Comparison of ENCODE assay signal across 9 mouse cellular contexts in the genomic region with DNA sequence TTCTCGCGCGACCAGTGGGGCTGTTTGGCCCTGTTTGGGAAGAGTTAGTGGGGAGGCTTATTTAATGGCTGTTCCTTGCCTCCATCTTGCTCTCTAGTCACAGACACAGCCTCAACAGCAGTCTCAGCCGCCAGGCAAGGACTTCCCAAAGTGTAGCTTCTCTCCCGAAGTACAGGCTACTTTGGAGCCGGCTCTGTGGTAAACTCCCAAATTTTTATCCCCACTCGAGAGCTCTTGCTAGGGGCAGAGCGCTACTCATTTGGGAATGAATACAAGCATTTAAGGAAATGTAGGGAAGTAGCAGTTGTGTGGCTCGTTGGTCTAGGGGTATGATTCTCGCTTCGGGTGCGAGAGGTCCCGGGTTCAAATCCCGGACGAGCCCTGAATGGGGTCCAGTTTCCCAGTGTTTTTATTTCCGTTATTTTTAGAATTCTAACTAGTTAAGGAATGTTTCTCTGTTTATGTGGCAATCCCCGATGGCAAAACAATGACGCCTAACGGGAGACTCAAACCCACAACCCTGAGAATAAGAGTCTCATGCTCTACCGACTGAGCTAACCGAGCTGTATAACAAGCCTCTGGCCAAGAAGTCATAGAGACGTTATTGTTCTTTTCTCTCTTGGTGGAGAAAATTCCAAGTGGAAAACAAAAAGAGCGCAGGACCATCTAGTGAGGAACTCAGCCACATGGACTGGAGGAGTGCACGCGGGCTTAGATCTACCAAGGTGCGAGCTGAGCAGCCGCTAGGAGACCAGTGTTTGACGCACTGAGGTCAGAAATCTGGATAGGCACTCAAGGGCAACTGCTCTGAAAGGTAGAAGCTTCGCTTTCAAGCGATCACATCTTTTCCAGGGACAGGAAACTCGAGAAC. TPM values are rescaled to one million over a fixed set of nuclear protein-coding genes. Genes with fewer than 3 reads are reported as not detected.
DNase-seq lines count a peak whose midpoint lies in the region; ATAC-seq and TF ChIP-seq lines count a peak whose summit lies in the region.
"Had no signal": no experiment of that assay in that cellular context is flagged by ENCODE, and none has a peak within 500 bp of the region (broad histone marks: within the 10 kb centered on the region; RNA-seq: fewer than 3 reads in every experiment).

No protein-coding gene starts in this region.

- 15% methylated on average over 31 of the region's 31 CpGs for WGBS in kidney, embryonic 14.5 days
- WGBS in forebrain, embryonic 12.5 days: 11% methylated on average over 31 of the region's 31 CpGs
- WGBS in limb, embryonic 14.5 days: 14% methylated on average over 31 of the region's 31 CpGs
- 23% methylated on average over 31 of the region's 31 CpGs for WGBS in stomach, embryonic 15.5 days

- no peaks in the 10 kb centered on the region for H3K9me3 ChIP-seq in kidney, embryonic 14.5 days (ENCODE audit: control insufficient read depth, low read length)
- H3K9me3 ChIP-seq in ES-E14 (ENCODE audit: control insufficient read depth, insufficient read depth, low read depth, low read length): no peaks in the 10 kb centered on the region
- no peaks in the 10 kb centered on the region for H3K9me3 ChIP-seq in forebrain, embryonic 12.5 days
- H3K9me3 ChIP-seq in limb, embryonic 14.5 days (ENCODE audit: control insufficient read depth, low read length): no peaks in the 10 kb centered on the region
- no peaks in the 10 kb centered on the region for H3K9me3 ChIP-seq in stomach, embryonic 15.5 days

- no peaks in the 10 kb centered on the region for H3K36me3 ChIP-seq in kidney, embryonic 14.5 days (ENCODE audit: control insufficient read depth, insufficient read depth, low read length)
- H3K36me3 ChIP-seq in ES-E14 (ENCODE audit: control insufficient read depth, insufficient read depth, low read length, poor library complexity, severe bottlenecking): no peaks in the 10 kb centered on the region
- H3K36me3 ChIP-seq in forebrain, embryonic 12.5 days (replicated peaks): no peaks in the 10 kb centered on the region
- H3K36me3 ChIP-seq in limb, embryonic 14.5 days (ENCODE audit: control insufficient read depth, insufficient read depth, low read length): no peaks in the 10 kb centered on the region
- H3K36me3 ChIP-seq in stomach, embryonic 15.5 days: no peaks in the 10 kb centered on the region

- no peak overlapping the region for H3K9ac ChIP-seq in kidney, embryonic 14.5 days (ENCODE audit: low read depth, low read length)
- H3K9ac ChIP-seq in ES-E14 (ENCODE audit: insufficient read depth, low read depth, low read length, poor library complexity, severe bottlenecking): peak overlapping the region; percentile 26; the same call in 1 of the 2 replicates
- H3K9ac ChIP-seq in forebrain, embryonic 12.5 days: no peak overlapping the region
- H3K9ac ChIP-seq in limb, embryonic 14.5 days (ENCODE audit: low read depth, low read length, severe bottlenecking): no peak overlapping the region
- no peak overlapping the region for H3K9ac ChIP-seq in stomach, embryonic 15.5 days

- in situ Hi-C loops in ES-E14 (cut with MboI; ENCODE audit: low sequenced_read_pairs in 2 of 2, unreplicated experiment in 2 of 2): no loop called here

- peaks cover 20% of the 10 kb centered on the region for H3K4me1 ChIP-seq in kidney, embryonic 14.5 days (ENCODE audit: control insufficient read depth, insufficient read depth, low read length)
- peaks cover 4 to 17% of the 10 kb centered on the region in 2 experiments for H3K4me1 ChIP-seq in ES-E14 (ENCODE audit: control insufficient read depth in 2 of 2, insufficient read depth in 2 of 2, low read length in 2 of 2, poor library complexity in 1 of 2)
- H3K4me1 ChIP-seq in forebrain, embryonic 12.5 days: peaks cover 6% of the 10 kb centered on the region; the same call in 1 of the 2 replicates
- peaks cover 8% of the 10 kb centered on the region for H3K4me1 ChIP-seq in limb, embryonic 14.5 days (ENCODE audit: control insufficient read depth, insufficient read depth, low read length)
- H3K4me1 ChIP-seq in stomach, embryonic 15.5 days: peaks cover 12% of the 10 kb centered on the region

- peaks cover 15% of the 10 kb centered on the region; the same call in 1 of the 2 replicates for H3K27me3 ChIP-seq in kidney, embryonic 14.5 days (ENCODE audit: control insufficient read depth, insufficient read depth, low read length)
- peaks cover 54% of the 10 kb centered on the region for H3K27me3 ChIP-seq in forebrain, embryonic 12.5 days
- H3K27me3 ChIP-seq in limb, embryonic 14.5 days (ENCODE audit: control insufficient read depth, insufficient read depth, low read length): peaks cover 45% of the 10 kb centered on the region
- H3K27me3 ChIP-seq in stomach, embryonic 15.5 days (replicated peaks): 0 out of 2 replicates have a peak, but pooled peaks cover 9% of the 10 kb centered on the region

- no peak for TF ChIP-seq POLR2A in limb, embryonic 14.5 days (IDR thresholded peaks at IDR 0.05; ENCODE audit: borderline replicate concordance, extremely low read depth, insufficient read depth, insufficient read length)

- peak overlapping the region; percentile 29; the same call in 1 of the 2 replicates for H3K4me2 ChIP-seq in kidney, embryonic 14.5 days (replicated peaks; ENCODE audit: low read depth, low read length)
- H3K4me2 ChIP-seq in forebrain, embryonic 12.5 days: peak overlapping the region; percentile 17; the same call in 1 of the 2 replicates
- peak overlapping the region; percentile 19; the same call in 1 of the 2 replicates for H3K4me2 ChIP-seq in limb, embryonic 14.5 days (replicated peaks; ENCODE audit: low read depth, low read length, severe bottlenecking)
- 0 out of 2 replicates have a peak overlapping the region, but pooled peaks have one; percentile 19 for H3K4me2 ChIP-seq in stomach, embryonic 15.5 days

- no peak overlapping the region for H3K27ac ChIP-seq in kidney, embryonic 14.5 days (ENCODE audit: low read depth, low read length)
- no peak overlapping the region for H3K27ac ChIP-seq in ES-E14 (ENCODE audit: insufficient read depth, low read depth, low read length, poor library complexity, severe bottlenecking)
- H3K27ac ChIP-seq in forebrain, embryonic 12.5 days: no peak overlapping the region
- H3K27ac ChIP-seq in limb, embryonic 14.5 days (replicated peaks; ENCODE audit: low read depth, low read length): no peak overlapping the region
- H3K27ac ChIP-seq in stomach, embryonic 15.5 days: no peak overlapping the region

- no peak for DNase-seq in kidney, postnatal 25 days
- DNase-seq in ES-E14 (ENCODE audit: low read depth, low spot score): no peak
- DNase-seq in limb, embryonic 14.5 days (ENCODE audit: low spot score): no peak
- no peak for DNase-seq in spleen, postnatal 10 days (ENCODE audit: low spot score in 2 of 2)
- no peak for DNase-seq in ovary, adult 18-20 months (ENCODE audit: low spot score)

- H3K4me3 ChIP-seq in kidney, embryonic 14.5 days (ENCODE audit: low read length): peak overlapping the region; percentile 22; the same call in 1 of the 2 replicates
- H3K4me3 ChIP-seq in ES-E14 (ENCODE audit: insufficient read depth in 1 of 2, low read depth in 1 of 2, low read length in 2 of 2, poor library complexity in 1 of 2, severe bottlenecking in 1 of 2): peak overlapping the region; percentile 47 to 52
- H3K4me3 ChIP-seq in forebrain, embryonic 12.5 days (replicated peaks): no peak overlapping the region; the same call in 1 of the 2 replicates
- peak overlapping the region; percentile 14; the same call in 1 of the 2 replicates for H3K4me3 ChIP-seq in limb, embryonic 14.5 days (replicated peaks; ENCODE audit: low read length)
- H3K4me3 ChIP-seq in stomach, embryonic 15.5 days (replicated peaks): peak overlapping the region; percentile 13; the same call in 1 of the 2 replicates

- peak; percentile 54 for ATAC-seq in kidney, embryonic 14.5 days (ENCODE audit: low FRiP score, low TSS enrichment)
- ATAC-seq in forebrain, embryonic 12.5 days (ENCODE audit: low FRiP score): peak; percentile 36; the same call in 1 of the 2 replicates
- peak; percentile 71 for ATAC-seq in limb, embryonic 14.5 days (ENCODE audit: low FRiP score, low read depth)
- no peak for ATAC-seq in stomach, embryonic 15.5 days (ENCODE audit: insufficient read depth, low FRiP score, low read depth)

TF ChIP-seq in ES-E14, 5 proteins besides CTCF, POLR2A, EP300 and RAD21:
- no peak for TF ChIP-seq HCFC1 (IDR thresholded peaks at IDR 0.05; ENCODE audit: borderline replicate concordance, insufficient read depth, low read length)
- no peak for TF ChIP-seq CHD2 (IDR thresholded peaks at IDR 0.05; ENCODE audit: low read depth, low read length)
- no peak for TF ChIP-seq ZNF384 (IDR thresholded peaks at IDR 0.05; ENCODE audit: low read depth, low read length)
- TF ChIP-seq MAFK (IDR thresholded peaks at IDR 0.05; ENCODE audit: insufficient read depth, low read depth, low read length): peak; percentile 91
- TF ChIP-seq ZC3H11A (IDR thresholded peaks at IDR 0.05; ENCODE audit: borderline replicate concordance, low read depth, low read length): no peak

RNA-seq across cellular contexts. Expression of a gene that starts 23.2 kb away (rescaled TPM):
- polyA plus RNA-seq in kidney, embryonic 14.5 days (2014; fragmentation: Nextera tagmentation; extraction: Ambion mirVana): 19.5 and 24.9 TPM in 2 replicates
- total RNA-seq in ES-E14 (2012; rRNA removed): 8.4 and 8.8 TPM in 2 replicates
- polyA plus RNA-seq in forebrain, embryonic 12.5 days (2016; fragmentation: Nextera tagmentation; extraction: Ambion mirVana): 22.7 and 23.7 TPM in 2 replicates
- polyA plus RNA-seq in limb, embryonic 14.5 days (2012; rRNA removed): 16.3 and 21.1 TPM in 2 replicates
- polyA plus RNA-seq in limb, embryonic 14.5 days (2014; fragmentation: Nextera tagmentation; extraction: Ambion mirVana): 17.4 and 18.1 TPM in 2 replicates
- polyA plus RNA-seq in stomach, embryonic 15.5 days (2015; fragmentation: Nextera tagmentation; extraction: Ambion mirVana): 16.1 and 18.8 TPM in 2 replicates

RNA-seq across cellular contexts. Expression of a gene that starts 58.4 kb away (rescaled TPM):
- polyA plus RNA-seq in kidney, embryonic 14.5 days (2014; fragmentation: Nextera tagmentation; extraction: Ambion mirVana): 15.3 and 19.1 TPM in 2 replicates
- total RNA-seq in ES-E14 (2012; rRNA removed): 19.9 and 26.9 TPM in 2 replicates
- polyA plus RNA-seq in forebrain, embryonic 12.5 days (2016; fragmentation: Nextera tagmentation; extraction: Ambion mirVana): 22.1 and 22.6 TPM in 2 replicates
- 27.6 and 33.8 TPM in 2 replicates for polyA plus RNA-seq in limb, embryonic 14.5 days (2012; rRNA removed)
- 16.2 and 16.3 TPM in 2 replicates for polyA plus RNA-seq in limb, embryonic 14.5 days (2014; fragmentation: Nextera tagmentation; extraction: Ambion mirVana)
- polyA plus RNA-seq in stomach, embryonic 15.5 days (2015; fragmentation: Nextera tagmentation; extraction: Ambion mirVana): 10.3 and 12.7 TPM in 2 replicates

RNA-seq across cellular contexts. Expression of a gene that starts 59.8 kb away (rescaled TPM):
- 0.29 and 0.45 TPM in 2 replicates for polyA plus RNA-seq in kidney, embryonic 14.5 days (2014; fragmentation: Nextera tagmentation; extraction: Ambion mirVana)
- total RNA-seq in ES-E14 (2012; rRNA removed): 62.5 and 93.1 TPM in 2 replicates
- 0.17 TPM in 1 of 2 replicates, not detected in the other for polyA plus RNA-seq in forebrain, embryonic 12.5 days (2016; fragmentation: Nextera tagmentation; extraction: Ambion mirVana)
- polyA plus RNA-seq in limb, embryonic 14.5 days (2012; rRNA removed): 0.63 and 1.00 TPM in 2 replicates
- polyA plus RNA-seq in limb, embryonic 14.5 days (2014; fragmentation: Nextera tagmentation; extraction: Ambion mirVana): 0.33 TPM in 1 of 2 replicates, not detected in the other
- 0.12 and 0.18 TPM in 2 replicates for polyA plus RNA-seq in stomach, embryonic 15.5 days (2015; fragmentation: Nextera tagmentation; extraction: Ambion mirVana)
- total RNA-seq: heart, adult 18-20 months had no signal
